Mouse (Mus musculus) myocyte (in vitro differentiated cells): ENCODE measurements around the gene Tyw5.

Experiments used
- CEBPB ChIP-seq: IDR thresholded peaks from 2 replicates; pipeline ENCODE4 v1.6.1; 2011; ENCODE audit warnings: mild to moderate bottlenecking, moderate library complexity; ENCODE audit not compliant: poor library complexity, insufficient read depth, severe bottlenecking
- E2F4 ChIP-seq: IDR thresholded peaks from one replicate; pipeline ENCODE4 v1.6.1; 2011; ENCODE audit warnings: mild to moderate bottlenecking, control low read depth, moderate library complexity; ENCODE audit not compliant: insufficient read depth
- MAX ChIP-seq: IDR thresholded peaks from one replicate; pipeline ENCODE4 v1.6.1; 2011; ENCODE audit warnings: low read depth, mild to moderate bottlenecking, control low read depth
- MYOD1 ChIP-seq, 3 experiments: IDR thresholded peaks; one replicate each; pipeline ENCODE4 v1.6.1; 2011; ENCODE audit warnings: control low read depth in 2 of 3, low read depth in 2 of 3, mild to moderate bottlenecking in 2 of 3, moderate library complexity in 1 of 3; ENCODE audit not compliant: insufficient read length in 2 of 3, control insufficient read depth in 1 of 3
- POLR2A ChIP-seq: IDR thresholded peaks from one replicate; pipeline ENCODE4 v1.6.1; 2011; ENCODE audit warnings: low read depth, mild to moderate bottlenecking, control low read depth, moderate library complexity; ENCODE audit not compliant: insufficient read length
- POLR2AphosphoS2 ChIP-seq: IDR thresholded peaks from one replicate; pipeline ENCODE4 v1.6.1; 2011; ENCODE audit warnings: low read depth, control low read depth; ENCODE audit not compliant: insufficient read length
- REST ChIP-seq: IDR thresholded peaks from one replicate; pipeline ENCODE4 v1.6.1; 2011; ENCODE audit warnings: mild to moderate bottlenecking, control low read depth, moderate library complexity; ENCODE audit not compliant: insufficient read depth, insufficient read length
- SRF ChIP-seq: IDR thresholded peaks from one replicate; pipeline ENCODE4 v1.6.1; 2011; ENCODE audit warnings: low read depth; ENCODE audit not compliant: control insufficient read depth, insufficient read length
- TCF12 ChIP-seq: IDR thresholded peaks from one replicate; pipeline ENCODE4 v1.6.1; 2011; ENCODE audit warnings: mild to moderate bottlenecking, control low read depth; ENCODE audit not compliant: poor library complexity, insufficient read depth, severe bottlenecking
- TCF3 ChIP-seq: IDR thresholded peaks from one replicate; pipeline ENCODE4 v1.6.1; 2011; ENCODE audit warnings: low read depth, control low read depth; ENCODE audit not compliant: insufficient read length
- USF1 ChIP-seq: IDR thresholded peaks from one replicate; pipeline ENCODE4 v1.6.1; 2011; ENCODE audit warnings: low read depth, mild to moderate bottlenecking, control low read depth, moderate library complexity

- TF ChIP-seq E2F4 (no peak), POLR2A (no peak), MAX (no peak), USF1 (peak; percentile 93), REST (no peak), POLR2AphosphoS2 (no peak), CEBPB (no peak), TCF12 (no peak), MYOD1 (IDR thresholded peaks at IDR 0.05; ENCODE audit: control insufficient read depth in 1 of 3, insufficient read length in 2 of 3, low read depth in 2 of 3) (no peak), SRF (no peak), TCF3 (no peak)
Measured at GRCm38 (mm10) chr1:57436408-57436807, 29.5 kb upstream of the Tyw5 start.
